Mouse (Mus musculus): Measurements from ENCODE around the gene Ipmk.
"Not testable (repeated sequence)": the region's sequence is repeated elsewhere in the genome, so short reads cannot be mapped to it uniquely, and the experiment has no call there.

Ipmk gene

GRCm38 (mm10) chr10:71380406-71380805 is 32.8 kb downstream of the Ipmk start:
- no peak for DNase-seq

GRCm38 (mm10) chr10:71381471-71382033 is 34.0 kb downstream of the Ipmk start:
- DNase-seq: no peak

GRCm38 (mm10) chr10:71382109-71382508 is 34.5 kb downstream of the Ipmk start:
- DNase-seq: no peak

DNA sequence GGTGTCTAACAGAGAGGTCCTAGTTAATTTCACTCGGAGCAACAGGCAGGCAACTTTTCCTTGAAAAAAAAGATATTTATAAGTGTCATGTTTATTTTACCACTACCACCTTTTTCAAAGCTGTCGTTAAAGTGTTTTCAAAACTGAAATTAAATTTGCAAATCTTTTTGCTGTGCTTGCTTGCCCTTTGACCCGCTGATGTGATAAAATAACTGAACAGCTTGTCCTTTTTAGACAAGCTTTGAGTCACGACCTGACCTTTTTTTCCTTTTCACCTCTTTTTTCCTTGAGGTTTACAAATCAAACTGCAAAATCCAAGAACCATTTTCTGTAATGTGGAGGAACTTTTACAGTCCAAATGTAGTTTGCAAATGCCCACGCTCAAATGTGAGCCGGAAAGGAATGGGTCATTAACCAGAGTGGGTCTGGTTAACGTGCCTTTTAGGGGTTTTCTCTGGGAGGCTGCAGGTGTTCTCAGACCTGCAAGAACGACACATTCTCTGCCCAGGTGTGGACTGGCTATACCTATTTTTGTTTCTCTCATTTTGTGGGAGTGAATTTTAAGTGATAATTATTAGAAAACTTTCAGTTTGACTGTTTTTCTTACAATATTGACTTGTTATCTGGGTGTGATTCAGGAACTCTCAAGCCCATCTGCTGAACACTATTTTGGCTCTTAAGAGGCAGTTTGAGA is 35.4 kb downstream of the Ipmk start:
- no peak for DNase-seq

- not testable (repeated sequence) for DNase-seq
Measured at GRCm38 (mm10) chr10:71383552-71383924, 36.0 kb downstream of the Ipmk start.

GRCm38 (mm10) chr10:71384159-71385044 is 36.8 kb downstream of the Ipmk start:
- no peak for DNase-seq

- DNase-seq: no peak
Measured at GRCm38 (mm10) chr10:71389311-71389710, 41.7 kb downstream of the Ipmk start.

- no peak for DNase-seq
Measured at GRCm38 (mm10) chr10:71398383-71399145, 51.0 kb downstream of the Ipmk start.

DNA sequence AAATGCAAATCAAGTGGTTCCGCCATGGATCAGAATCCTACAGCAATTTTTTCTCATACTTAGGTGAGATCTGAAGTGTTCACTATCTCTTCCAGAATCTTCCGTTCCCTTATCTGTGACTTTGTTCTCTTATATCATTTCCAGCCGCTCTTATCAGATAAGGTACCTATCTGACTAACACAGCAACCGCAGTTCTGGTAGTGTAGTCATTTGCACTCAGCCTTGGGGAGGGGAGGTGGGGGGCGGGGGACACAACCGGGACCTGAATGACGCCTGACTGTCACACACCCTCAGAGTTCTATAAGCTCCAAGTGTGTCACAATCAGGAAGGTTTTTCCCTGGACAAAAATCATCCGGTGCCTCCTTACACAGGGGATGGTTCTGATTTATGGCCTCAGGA is 51.8 kb downstream of the Ipmk start:
- DNase-seq: no peak

DNA sequence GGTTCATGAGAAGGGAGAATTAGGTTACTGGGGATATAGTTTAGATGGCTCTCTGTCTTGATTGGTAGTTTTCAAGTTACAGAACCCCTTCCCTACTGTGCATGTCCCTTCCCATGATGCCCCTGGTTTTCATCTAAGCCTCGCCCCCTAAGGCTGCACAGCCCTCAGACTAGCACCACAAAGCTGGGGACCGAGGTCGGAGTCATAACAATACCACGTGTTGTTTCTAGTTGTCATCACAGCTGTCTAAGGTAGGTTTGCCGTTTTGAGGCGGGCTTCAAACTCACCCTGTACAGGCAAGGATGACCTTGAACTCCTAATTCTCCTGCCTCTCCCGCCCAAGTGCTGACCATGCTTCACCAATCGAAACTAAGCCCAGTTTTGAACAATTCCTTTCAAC is 52.4 kb downstream of the Ipmk start:
- DNase-seq: no peak

- peak in 1 of 2 experiments; percentile 29 for DNase-seq
Measured at GRCm38 (mm10) chr10:71400818-71401646, 53.5 kb downstream of the Ipmk start.

GRCm38 (mm10) chr10:71403638-71404037 is 56.1 kb downstream of the Ipmk start:
- DNase-seq: no peak

DNA sequence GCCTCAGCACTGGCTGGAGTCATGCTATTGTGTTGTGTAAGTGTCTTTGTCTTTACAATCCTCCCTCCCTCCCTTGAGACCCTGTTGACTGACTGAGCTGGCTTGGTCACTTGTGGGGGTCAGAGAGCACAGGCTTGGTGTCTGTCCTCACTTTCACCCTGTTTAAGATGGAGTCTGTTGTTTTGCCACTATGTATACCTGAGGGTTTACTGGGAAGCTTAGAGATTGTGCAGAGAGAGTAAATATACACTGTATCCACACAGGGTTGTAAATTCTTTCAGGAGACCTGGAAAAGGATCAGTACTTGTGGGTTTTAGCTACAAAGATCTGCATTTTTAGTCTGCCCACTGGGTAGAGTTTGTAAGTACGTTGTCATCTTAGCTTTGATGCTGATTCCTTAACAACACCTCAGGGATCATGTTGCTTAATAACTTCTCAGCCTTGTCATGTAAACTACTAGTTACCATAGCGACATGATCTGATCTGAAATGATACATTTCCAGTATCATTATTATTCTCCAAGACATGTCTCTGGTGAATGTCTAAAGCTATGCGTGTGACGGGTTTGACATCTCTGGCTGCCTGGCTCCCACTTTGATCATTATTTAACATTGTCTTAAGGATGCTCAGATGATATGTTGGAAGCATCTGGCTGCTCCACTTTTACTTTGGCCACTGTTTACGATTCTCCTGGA is 58.1 kb downstream of the Ipmk start:
- DNase-seq: no peak

DNA sequence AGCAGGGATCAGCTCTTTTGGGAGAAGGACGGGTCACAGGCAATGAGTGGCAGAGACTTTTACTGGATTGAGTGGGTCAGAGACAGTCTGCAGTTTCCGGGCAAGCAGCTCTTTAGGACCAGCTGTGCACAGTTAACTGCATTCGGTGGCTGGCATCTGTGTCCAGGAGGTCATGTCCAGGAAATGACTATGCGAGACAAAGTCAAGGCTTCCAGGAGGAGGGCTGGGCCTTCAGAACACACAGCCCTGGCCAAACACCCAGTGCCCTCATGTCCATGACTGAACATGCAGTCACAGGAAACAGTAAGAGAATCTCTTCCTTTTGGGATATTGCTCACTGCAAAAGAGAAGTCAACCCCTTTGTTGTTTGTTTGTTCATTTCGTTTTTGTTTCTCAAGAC is 62.4 kb downstream of the Ipmk start:
- peak; percentile 17 to 33 for DNase-seq

DNA sequence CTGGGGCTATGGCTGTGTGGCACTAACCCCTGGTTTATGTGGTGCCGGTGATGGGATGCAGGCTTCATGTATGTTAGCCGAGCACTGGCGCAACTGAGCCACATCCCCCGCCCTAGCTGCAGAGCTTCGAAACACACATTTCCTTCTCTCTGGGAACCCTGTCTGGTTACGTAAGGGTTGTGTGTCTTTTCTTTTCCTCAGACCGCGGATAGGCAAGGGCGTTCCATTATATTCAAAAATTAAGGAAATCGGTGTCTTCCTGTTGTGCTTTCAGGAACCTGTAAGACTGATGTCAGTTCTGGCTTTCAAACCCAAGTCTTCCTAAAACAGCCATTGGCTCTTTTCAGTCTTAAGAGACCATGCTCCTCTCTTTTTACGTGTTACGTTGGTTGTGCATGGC is 65.8 kb downstream of the Ipmk start:
- peak; percentile 19 to 49 for DNase-seq

- no peak for DNase-seq
Measured at GRCm38 (mm10) chr10:71421531-71421930, 74.0 kb downstream of the Ipmk start.

DNA sequence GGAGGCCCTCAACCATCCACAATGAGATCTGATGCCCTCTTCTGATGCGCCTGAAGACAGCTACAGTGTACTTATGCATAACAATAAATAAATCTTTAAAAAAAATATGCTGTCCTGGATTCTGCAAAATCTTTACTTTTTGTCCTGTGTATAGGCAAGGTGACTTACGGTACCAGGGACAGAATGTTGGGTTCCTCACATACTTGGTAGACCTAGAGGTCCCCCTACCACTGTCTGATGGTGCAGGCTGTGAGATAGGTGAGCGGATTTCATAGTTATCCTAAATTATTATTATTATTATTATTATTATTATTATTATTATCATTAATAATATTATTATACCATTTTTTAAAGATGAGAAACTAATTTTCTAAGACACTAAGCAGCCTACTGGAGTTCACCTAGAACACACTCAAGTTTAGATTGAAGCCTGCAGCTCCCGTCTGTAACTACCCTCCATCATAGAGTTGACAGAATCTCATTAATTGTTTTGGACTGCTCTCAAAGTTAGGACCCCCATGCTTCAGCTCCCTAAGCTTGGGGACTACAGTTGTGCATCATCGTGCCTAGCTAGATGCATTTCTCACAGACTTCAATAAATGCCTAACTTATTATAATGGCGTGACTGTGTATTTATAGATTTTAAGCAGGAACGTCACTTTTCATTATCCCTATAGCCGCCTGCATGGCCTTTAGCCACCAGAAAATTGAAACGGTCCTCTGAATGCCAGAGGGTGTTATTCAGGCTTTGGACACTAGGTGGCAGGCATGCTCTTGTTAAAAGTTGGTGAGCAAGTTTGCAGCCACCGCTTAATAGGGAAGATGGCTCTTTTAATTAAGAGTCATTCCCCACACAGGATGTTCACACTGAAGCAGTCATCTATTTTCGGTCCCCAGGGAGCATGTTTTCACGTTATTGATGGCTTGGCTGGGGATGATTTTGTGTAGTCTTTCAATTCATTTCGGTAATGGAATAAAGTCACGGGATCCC is 74.8 kb downstream of the Ipmk start:
- DNase-seq: peak; percentile 25 to 45

DNA sequence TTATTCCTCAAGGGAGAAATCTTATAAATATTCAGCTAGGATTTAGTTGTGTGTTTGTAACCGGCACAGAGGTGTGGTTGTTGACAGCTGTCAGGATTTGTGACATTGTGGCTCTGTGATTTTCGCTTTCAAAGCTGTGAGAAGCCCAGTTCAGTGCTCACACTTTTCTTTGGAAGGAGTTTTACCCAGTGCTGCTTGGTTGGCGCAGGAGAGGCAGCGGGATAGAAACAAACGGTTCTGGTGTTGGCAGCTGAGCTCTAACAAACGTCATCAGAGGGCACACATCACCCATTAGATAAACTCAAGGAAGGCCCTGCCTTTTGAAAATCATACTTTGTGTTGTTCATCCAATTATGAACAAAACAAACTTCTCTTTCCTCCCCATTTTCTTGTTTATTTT is 79.2 kb downstream of the Ipmk start:
- DNase-seq: no peak

- no peak for DNase-seq
Measured at GRCm38 (mm10) chr10:71427381-71427780, 79.8 kb downstream of the Ipmk start.

GRCm38 (mm10) chr10:71428246-71428864 is 80.8 kb downstream of the Ipmk start:
- no peak for DNase-seq
